Mouse (Mus musculus) erythroblast, adult 5-6 weeks (primary cell): ENCODE measurements around the gene Nkapl. TPM values are rescaled to one million over a fixed set of nuclear protein-coding genes. Genes with fewer than 3 reads are reported as not detected.
"Not testable (repeated sequence)": the region's sequence is repeated elsewhere in the genome, so short reads cannot be mapped to it uniquely, and the experiment has no call there.

Experiments
- ATAC-seq: replicated peaks from 2 replicates; pipeline ENCODE4 v1.8.0; 2016; ENCODE audit warnings: moderate number of reproducible peaks, mild to moderate bottlenecking, moderate TSS enrichment, inconsistent platforms; ENCODE audit not compliant: poor library complexity, low FRiP score, severe bottlenecking
- total RNA-seq, 2 experiments: library from RNA; stranded (forward) in 1 of 2; stranded (reverse) in 1 of 2; fragments of 150-400 nt in 1 of 2; fragments of 200-764, 138-1000 nt in 1 of 2; gene quantifications; 2 replicates each; pipeline versions ENCODE4 v1.2.3 to v1.2.4; 2015 to 2017; ENCODE audit warnings: low replicate concordance in 2 of 2

The Nkapl gene
- total RNA-seq (2015; ENCODE audit: low replicate concordance) (1.3 TPM in 1 of 2 replicates, not detected in the other), total RNA-seq (2017; ENCODE audit: low replicate concordance) (not detected in 2 replicates)

DNA sequence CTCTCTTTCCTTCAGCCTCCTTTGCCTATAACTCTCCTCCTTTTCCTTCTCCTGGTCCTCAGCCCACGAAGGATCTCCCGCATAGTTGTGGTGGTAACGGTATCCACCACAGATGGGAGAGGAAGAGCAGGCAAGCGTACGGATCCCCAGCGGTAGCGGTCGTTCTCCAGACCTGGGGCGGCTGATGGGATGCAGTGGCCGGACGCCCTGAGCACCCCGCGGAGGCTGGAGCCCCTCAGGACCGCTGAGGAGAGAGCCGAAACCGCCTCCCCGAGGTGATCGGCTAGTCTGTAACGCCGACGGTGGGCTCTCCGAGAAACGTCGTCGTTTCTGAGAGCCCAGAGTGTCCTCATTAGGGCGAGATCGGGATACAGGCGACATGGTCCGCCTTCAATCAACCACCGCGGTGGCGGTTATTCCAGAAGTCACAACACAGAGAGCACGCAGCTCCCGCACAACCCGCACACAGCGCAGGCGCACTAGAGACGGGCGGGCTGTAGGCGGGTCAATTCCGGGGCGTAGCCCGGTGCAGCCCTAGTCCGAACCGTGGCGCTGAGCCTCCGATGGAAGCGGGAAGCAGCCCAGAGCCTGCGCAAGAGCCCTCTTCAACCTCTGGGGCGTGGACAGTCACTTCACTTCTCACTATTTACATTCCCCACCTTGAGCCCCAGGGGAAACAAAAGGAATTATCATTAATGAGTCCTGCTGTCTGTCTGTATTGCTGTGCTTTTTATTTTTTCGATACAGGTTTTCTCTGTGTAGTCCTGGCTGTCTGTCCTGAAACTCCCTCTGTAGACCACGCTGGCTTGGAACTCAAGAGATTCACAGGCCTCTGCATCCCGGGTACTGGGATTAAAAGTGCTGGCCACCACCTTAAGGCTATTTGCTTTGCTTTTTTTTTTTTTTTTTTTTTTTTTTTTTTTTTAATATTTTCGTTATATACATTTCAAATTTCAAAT lies at the start of gene Nkapl:
Nkapl (minus strand) TSS at position 449 of the 959 bp plus-strand sequence.
- ATAC-seq, result peak; percentile 98

DNA sequence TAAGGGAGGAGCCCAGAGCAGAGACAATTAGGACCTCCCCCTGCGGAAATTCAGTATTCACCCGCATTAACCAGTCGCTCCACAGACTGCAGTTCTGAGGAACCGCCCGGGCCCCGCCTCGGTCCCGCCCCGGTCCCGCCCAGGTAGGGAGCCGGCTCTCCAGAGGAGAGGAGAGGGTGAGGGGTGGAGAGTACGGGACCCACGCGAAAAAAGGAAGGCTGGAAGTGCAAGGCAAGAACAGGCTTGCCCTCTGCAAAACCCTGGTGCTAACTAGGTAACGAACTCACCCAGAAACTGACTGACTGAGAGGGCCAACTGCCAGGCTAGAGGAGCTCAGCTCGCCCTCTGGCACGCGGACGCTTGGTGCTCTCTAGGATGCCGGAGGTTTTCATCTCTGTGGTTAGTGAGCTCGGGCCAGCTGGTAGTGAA lies 37.9 kb upstream of the Nkapl start:
- peak; percentile 92 for ATAC-seq

DNA sequence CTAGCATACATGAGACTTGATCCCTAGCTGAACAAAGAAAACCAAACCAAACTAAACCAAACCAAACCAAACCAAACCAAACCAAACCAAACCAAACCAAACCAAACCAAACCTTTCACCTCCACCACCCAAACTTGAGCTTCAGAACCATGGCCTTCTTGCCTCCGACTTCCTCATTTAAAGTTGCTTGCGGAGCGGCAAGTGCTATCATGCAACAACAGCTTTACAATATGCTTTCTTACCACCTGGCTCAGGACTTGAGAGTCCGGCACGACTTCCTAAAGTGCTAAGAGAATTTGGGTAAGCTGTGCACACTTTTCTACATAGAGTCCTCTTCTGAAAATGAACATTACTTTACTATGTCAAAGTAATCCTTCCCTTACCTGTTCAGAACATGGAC lies 34.0 kb upstream of the Nkapl start:
- ATAC-seq, result no peak

DNA sequence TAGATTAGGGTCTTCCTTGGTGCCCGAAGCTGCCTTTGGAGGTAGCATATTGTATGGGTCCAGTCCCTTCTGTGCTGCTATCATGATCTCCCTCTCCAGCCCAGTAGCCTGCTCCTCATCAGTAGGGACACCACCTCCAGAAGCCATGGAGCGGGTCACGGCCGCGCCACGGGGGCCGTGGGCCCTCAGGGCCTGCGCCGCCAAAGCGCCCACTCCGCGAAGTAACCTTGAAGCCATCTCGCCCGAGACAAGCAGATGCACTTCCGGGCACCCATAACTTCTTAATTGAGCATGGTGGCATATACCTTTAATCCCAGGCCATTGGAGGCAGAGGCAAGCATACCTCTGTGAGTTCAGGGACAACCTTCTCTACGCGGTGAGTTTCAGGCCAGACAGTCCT lies 32.9 kb upstream of the Nkapl start, which contains the start of gene Gm11273:
Gm11273 (minus strand) TSS at position 237 of the 400 bp plus-strand sequence.
- peak; percentile 73 for ATAC-seq

DNA sequence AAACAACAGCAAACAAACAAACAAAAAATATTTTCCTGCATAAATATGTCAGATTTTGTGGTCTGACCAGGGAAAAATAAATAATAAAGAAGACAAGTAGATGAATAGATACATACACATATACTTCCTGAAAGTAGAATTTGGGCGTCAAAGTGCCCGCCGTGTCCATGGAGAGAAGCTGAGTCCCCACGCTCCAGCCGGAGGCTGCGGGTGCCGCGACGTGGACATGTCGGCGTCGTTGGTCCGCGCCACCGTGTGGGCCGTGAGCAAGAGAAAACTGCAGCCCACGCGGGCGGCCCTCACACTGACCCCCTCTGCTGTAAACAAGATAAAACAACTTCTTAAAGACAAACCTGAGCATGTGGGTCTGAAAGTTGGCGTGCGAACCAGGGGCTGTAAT lies 26.8 kb upstream of the Nkapl start, which contains the start of gene AK157302:
AK157302 (plus strand) TSS at position 144 of the 400 bp plus-strand sequence.
- no peak for ATAC-seq

DNA sequence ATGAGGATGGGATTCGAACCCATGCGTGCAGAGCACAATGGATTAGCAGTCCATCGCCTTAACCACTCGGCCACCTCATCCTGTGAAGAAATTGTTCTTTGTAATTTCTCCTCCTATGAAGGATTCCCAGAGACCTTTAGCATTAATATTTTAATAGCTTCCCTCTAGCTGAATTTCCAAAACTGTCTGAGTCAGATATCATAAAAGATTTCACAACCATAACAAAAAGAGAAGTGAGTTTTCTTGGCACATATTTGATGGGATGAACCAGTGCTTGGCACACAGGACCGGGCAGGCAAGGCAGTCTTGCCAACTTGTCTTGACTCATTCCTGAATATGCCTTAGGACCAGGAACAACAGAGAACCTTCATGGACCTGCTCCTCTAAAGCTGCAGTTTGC lies 24.5 kb upstream of the Nkapl start:
- ATAC-seq, result no peak

DNA sequence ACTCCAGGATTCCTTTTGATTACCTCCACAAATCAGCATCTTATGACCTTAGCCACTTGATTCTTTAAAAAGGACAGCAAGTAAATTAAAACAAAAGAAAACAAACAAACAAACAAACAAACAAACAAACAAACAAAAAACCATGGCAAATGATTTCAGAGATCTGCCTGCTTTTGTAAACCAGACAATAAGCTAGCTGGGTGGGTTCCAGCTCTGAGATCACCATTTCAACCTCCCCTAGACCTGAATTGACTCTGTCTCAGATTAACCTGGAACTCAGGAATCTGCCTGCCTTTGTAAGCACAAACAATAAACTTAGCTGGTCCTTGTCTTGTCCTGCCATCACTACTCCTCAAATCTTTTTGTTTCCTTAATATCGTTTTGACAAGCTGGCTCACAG lies 18.6 kb upstream of the Nkapl start:
- ATAC-seq, result no peak

DNA sequence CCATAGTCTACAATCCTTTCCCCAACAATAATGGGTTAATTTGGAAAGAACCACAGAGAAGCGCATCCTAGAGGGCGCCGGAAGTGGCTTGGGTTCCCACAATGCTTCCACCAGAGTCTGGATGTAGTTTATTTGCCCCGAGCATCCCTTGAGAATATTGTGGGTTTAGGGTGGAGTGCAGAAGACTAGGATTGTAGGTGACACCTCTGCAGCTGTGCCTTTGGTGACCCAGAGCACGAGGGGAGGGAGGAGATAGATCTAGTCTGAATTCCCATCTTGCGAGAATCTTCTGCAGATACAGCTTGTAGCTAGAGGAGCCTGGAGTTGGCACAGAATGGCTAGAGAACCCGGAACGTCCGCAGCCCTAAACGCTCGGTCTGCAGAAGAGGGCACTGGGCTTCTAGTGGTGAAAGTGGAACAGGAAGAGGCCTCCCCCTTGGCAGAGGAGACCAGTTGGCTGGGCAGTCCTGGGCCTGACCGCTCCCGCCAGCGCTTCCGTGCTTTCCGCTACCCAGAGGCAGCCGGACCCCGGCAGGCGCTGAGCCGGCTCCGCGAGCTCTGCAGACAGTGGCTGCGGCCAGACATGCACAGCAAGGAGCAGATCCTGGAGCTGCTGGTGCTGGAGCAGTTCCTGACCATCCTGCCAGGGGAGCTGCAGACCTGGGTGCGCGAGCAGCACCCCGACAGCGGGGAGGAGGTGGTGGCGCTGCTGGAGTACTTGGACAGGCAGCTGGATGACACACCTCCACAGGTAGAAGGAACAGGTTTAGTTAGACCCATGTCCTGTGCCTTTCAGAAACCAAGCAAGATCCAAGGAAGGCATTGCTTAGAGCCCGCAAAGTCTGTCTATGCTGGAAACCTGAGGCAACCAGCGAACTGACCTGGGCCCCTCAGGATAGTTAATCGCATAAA lies 10.7 kb upstream of the Nkapl start, which contains the start of the genes Zkscan4 and Gm10065:
Zkscan4 (plus strand) TSS at position 149 of the 912 bp plus-strand sequence.
Gm10065 (minus strand) TSS at position 683 of the 912 bp plus-strand sequence.
- ATAC-seq, result not testable (repeated sequence)

DNA sequence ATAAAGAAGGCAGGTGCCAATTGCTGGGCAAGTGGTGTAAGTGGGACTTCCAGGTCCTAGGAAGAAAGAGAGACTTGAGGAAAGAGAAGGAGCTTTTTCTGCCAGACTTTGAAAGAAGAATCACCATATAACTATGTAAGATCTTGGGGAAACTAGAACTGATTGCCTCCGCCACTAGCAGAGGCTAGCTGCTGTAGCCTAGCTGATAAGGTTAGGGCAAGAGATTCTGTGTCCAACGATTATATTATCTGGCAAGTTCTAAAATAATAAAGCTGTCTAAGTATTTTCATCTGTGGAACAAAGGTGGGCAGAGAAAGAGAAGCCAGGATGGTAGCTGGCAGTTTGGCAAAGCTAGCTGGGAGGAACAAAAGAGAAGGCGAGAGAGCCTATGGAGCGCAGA lies 4.1 kb upstream of the Nkapl start:
- ATAC-seq, result no peak

DNA sequence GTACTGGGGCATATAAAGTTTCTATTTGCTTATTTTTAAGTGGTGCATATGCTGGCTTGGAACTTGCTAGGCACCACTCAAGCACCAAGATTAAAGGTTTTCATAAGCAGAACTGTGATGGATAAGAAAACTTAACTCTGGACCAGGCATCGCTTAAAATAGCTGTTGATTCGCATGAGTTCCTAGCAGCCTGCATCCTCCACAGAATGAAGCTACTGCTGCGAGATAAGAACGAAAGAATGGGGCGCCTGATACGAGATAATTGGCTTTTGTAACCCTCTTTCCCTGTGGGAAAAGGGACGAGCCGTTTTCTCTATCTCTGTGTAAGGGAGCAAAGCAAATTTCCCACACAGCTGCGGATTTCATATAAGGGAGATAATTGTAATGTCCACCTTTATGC lies 788 bp upstream of the Nkapl start:
- ATAC-seq, result no peak

DNA sequence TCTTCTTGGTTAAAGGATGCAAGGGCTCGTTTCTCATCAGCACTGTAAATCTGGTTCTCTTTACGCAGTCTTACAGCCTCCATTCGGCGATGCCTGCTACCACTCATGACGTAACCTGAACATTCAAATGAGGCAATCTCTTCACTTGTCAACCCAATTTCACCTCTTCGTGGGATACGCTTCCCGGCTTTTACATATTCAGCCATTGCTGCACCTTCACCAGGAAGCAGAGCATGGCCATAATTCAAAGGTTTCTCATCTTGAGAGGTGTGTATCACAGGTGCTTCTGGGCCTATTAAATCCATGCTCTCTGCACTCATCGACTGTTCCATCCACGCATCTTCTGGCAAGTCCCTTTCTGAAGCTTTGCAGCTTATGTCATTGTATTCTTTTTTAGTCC lies 973 bp downstream of the Nkapl start:
- no peak for ATAC-seq

DNA sequence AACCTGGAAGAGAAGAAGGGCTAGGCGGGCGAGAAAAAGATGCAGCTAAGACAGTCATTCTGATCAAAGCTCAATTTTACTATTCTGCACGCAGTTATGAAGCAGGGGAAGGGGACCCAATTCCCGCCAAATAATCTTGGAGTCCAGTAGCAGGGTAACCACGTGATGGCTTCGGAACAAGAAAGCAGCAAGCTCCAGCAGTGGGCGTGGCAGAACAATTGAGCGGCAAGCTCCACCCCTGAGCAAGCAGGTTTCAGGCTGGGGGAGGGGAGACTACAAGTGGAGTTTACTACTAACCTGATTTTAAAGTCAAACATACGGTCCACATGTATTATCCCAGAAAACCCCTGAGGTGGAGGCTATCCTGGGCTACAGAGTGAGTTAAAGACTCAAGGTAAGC lies 5.8 kb downstream of the Nkapl start:
- ATAC-seq, result not testable (repeated sequence)

DNA sequence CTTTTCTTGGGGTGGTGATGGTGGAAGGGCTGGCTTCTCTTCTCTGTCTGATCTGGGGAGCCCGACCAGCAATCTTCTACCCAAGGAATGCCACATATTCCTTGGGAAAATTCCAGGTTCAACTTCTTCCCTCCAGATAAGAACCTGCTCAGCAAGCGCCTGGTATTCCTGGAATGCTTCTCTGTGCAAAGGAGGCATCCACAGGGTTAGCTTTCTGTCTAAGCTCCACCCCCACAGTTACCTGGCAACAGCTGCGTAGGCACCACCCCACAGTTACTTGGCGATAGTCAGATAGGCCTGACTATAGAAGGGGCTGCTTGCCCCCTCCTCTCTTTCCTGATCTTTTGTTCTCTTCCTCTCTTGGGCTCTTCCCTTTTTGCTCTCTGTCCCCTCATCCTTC lies 12.0 kb downstream of the Nkapl start:
- ATAC-seq, result no peak

DNA sequence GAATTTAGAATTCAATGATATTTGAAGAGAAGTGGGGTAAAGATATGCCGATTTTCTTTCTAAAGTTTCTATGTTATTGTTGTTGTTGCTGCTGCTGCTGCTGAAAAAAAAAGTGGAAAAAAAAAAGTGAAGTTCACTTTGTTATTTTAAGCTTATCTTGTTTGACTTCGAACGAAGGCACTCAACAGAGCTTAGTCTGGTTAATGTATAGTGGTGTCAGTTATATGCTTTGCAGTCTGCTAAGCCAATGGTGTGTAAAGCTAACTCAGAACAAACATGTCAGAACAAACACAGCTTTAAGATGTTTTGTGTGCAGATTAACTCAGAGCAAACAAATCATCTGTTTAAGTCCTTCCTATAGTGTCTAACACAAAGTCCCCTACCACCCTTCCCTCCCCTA lies 14.2 kb downstream of the Nkapl start:
- no peak for ATAC-seq

DNA sequence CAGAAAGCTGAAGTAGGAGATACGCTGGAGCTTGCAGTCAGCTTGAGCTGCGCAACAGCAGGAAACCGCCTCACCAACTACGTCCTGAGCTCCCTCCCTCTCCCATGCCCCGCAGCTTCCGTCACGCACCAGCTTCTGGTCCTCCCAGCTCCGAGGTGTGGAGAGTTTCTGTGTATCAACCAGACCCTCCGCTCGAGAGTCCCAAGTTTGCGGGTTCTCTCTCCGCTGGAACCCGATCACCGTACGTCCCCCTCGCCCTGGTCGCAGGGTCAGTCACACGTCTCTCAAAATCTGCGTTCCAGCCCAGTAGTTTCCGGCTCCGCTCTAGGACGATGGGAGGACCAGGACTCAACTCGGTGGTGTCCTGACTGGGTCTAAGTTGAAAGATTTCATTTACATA lies 14.9 kb downstream of the Nkapl start, which contains the start of gene Zscan26:
Zscan26 (minus strand) TSS at position 282 of the 400 bp plus-strand sequence.
- no peak for ATAC-seq

DNA sequence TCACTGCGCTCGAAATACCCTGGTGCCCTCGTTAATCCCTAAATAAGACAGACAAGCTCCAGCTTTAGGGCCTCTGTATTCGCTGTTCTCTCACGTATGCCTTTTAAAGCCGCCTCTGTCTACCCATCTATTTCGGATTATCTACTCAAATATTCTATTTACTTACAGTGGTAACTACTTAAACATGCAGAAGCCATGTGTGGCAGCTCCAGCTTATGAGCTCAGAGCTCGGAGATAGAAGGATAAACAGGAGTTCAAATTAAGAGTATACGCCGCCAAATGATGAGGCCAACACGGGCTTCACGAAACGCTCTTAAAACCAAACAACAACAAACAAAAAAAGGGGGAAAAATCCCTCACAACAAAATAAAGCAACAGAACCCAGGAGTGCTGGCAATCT lies 15.3 kb downstream of the Nkapl start:
- no peak for ATAC-seq

DNA sequence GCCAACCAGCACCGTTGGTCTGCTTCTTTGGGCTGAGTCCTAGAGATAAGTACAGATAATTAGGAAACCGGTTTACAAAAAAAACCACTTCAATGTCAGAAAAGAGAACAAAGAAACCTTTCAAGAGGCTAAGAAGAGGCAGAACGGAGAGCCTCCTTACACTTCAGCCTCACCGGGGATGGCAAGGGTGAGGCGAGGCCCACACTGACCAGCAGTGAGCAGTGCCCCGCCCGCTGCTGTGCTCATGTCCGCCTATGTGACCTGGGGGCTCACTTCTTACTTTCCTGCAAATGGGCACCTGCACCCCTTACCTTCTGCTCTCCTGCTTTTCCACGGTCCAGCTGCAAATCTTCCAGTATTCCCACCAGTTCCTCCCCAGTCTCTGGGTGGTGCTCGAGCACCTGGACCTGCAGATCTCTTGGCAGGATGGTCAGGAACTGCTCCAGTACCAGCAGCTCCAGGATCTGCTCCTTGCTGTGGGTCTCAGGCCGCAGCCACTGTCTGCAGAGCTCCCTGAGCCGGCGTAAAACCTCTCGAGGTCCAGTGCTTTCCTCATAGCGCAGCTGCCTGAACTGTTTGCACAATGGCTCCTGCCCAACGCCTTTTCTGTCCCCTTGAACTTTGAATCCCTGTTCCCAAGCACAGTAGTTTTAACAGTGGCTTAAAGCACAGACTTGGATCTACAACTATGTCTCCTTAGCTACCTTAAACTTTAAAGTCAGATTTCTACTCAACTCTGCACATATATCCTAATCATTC lies 20.3 kb downstream of the Nkapl start:
- ATAC-seq, result no peak

DNA sequence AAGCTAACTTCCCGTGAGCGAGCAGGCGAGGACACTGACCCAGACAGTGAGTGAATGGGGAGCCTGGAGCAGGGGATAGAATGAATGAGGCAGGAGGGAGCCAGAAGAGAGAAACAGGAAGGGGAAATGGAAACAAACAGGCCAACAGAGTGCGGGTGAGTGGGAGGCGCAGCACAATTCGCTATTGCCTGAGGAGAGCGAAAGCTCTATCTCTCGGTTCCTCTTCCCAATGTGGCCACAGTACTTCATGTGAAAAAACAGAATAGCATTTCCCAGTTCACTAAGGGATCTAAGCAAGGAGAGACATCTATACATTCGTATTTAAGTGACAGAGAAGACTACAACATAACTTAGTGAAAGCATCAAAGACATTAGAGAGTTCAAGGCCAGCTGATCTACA lies 21.5 kb downstream of the Nkapl start:
- ATAC-seq, result no peak

DNA sequence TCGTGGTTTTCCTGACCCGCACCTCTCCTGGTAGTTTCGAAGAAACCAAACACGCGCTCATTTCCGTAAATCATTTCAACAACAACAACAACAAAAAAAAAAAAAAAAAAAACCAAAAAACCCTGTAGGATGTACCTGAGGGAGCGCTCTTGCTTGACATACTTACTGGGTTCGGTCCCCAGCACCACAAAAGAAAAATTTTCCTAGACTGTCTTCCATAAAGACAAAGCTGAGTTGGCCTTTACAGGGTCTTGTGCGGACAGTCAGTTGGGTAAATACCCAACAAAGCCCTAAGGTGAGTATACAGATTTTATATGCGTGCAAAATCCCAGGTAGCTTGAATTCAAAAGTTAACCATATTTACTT lies 27.1 kb downstream of the Nkapl start:
- ATAC-seq, result no peak
